Mouse (Mus musculus) effector memory CD4-positive, alpha-beta T cell, adult 7 months (primary cell): ENCODE results near the gene Ppib. TPM values are rescaled to one million over a fixed set of nuclear protein-coding genes. Genes with fewer than 3 reads are reported as not detected.

Experiments
- polyA plus RNA-seq: library from polyadenylated mRNA; unstranded; fragments of 100-300 nt; shearing (Covaris generic); gene quantifications from one replicate; pipeline ENCODE4 v1.2.1, GENCODE M21; 2017

Ppib gene
- polyA plus RNA-seq = 220 TPM

DNA sequence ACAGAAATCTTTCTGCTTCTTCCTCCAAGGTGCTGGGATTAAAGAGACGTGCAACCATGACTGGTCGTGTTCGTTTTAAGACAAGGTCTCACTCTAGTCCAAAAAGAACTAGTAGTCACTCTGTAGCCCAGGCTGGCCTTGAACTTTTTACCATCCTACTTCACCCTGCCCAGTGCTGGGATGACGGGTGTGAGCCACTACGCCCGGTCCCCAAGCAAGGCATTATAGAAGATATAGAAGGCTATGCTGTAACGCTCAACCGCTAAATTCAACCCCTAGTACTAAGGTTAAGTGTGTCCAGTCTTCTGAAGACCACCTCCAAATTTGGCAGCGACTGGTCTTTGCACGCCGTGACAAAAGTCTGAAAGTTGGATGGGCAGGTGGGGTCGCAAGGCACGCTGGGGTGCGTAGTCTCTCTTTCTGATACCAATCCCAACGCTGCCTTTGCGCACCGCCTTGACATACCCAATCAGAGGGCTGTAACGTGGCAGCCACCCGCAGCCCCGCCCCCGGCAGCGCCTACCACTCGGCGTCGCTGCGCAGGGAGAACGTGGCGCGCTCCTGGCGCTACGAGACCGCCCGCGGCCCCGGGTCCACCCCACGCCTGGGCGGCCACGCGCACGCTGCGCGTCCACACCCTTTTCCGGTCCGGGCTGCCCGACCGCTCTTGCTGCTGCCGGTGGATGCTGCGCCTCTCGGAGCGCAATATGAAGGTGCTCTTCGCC is at the start of gene Ppib:
Ppib (plus strand) TSS at position 640 of the 725 bp plus-strand sequence.

DNA sequence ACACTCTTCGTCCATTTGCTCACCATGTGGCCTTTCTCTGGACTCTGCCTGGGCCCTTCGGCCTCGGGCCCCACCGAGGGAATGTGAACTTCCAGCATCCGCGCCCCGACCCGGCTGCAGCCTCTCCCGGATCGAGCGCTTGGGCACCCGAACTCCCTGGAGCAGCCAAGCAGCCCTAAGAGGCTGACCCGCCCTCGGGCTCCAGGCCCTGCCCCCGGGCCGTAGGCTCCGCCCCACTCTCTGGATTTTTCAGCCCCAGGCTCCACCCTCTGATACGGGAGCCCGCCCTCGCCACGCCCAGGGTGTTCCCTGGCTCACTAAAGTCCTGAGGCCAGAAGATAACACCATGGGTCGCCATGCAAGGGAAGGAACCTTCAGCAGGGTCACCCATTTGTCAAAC is 9.6 kb downstream of the Ppib start, which contains the start of gene Snx22:
Snx22 (minus strand) TSS at position 137 of the 400 bp plus-strand sequence.

Other genes starting within 250 kb of the Ppib start
- gene Zfp609, start 232.7 kb upstream of the Ppib start, polyA plus RNA-seq = 4.1 TPM
- gene Pclaf, start 170.0 kb upstream of the Ppib start, polyA plus RNA-seq = 0.90 TPM
- 33.0 TPM for gene Trip4, start 151.4 kb upstream of the Ppib start, polyA plus RNA-seq
- gene Csnk1g1, start 151.3 kb upstream of the Ppib start, polyA plus RNA-seq = 29.5 TPM
- 1.9 TPM for gene Snx22, start 9.5 kb downstream of the Ppib start, polyA plus RNA-seq
- 123 TPM for gene Snx1, start 66.4 kb downstream of the Ppib start, polyA plus RNA-seq
- 64.1 TPM for gene Ciao2a, start 66.4 kb downstream of the Ppib start, polyA plus RNA-seq
- 5.3 TPM for gene Dapk2, start 98.0 kb downstream of the Ppib start, polyA plus RNA-seq